ENCODE assay signal across 8 mouse cellular contexts in the genomic region with DNA sequence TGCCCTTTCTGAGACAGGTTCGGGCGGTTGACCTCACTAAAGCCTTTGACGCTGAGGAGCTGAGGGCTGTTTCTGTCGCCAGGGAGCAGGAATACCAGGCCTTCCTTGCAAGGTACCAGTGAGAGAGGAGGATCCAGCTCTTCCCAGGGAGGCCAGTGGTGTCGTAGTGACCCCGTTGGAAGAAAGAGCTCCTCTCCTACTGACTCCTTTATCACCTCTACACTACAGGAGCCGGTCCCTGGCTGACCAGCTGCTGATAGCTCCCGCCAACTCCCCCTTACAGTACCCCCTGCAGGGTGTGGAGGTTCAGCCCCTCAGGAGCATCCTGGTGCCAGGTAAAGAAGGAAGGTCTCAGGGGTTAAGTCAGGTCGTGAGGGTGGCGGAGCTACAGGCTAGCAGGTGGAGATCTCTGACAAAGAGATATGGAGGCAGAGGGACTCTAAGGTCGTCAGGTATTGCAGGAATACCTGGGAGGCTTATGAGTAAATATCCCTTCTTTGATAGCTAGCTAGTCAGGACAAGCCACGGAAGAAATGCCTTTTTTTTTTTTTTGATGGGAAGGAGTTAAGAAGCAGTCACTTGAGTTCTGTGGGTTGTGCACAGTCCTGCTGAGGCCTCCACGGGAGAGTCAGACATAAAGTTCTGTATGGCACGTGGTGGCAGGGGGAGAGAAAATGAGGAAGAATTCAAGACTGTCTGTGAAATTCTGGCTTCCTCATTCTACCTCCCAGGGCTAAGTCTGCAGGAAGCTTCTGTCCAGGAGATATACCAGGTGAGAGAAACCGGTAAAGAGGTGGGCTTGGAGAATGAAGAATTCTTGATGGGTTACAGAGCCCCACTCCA. TPM values are rescaled to one million over a fixed set of nuclear protein-coding genes. Genes with fewer than 3 reads are reported as not detected.
DNase-seq lines count a peak whose midpoint lies in the region; ATAC-seq and TF ChIP-seq lines count a peak whose summit lies in the region.

No protein-coding gene starts in this region.

- H3K27ac ChIP-seq in heart, embryonic 12.5 days (ENCODE audit: poor library complexity, severe bottlenecking), result no peak overlapping the region
- peak overlapping the region; percentile 99 for H3K27ac ChIP-seq in bone marrow, adult 2 months (ENCODE audit: control insufficient read depth, insufficient read depth, low read depth, low read length, poor library complexity)
- H3K27ac ChIP-seq in hindbrain, embryonic 14.5 days, result peak overlapping the region; percentile 95

- no peaks in the 10 kb centered on the region for H3K9me3 ChIP-seq in heart, embryonic 12.5 days (replicated peaks)
- H3K9me3 ChIP-seq in hindbrain, embryonic 14.5 days (ENCODE audit: control insufficient read depth, low read length), result no peaks in the 10 kb centered on the region
- no peaks in the 10 kb centered on the region for H3K9me3 ChIP-seq in megakaryocyte, embryonic 14.5 days

- no peak for ATAC-seq in heart, embryonic 12.5 days (ENCODE audit: insufficient number of reproducible peaks, low FRiP score)
- no peak for ATAC-seq in hindbrain, embryonic 14.5 days (ENCODE audit: low FRiP score)
- ATAC-seq in frontal cortex, adult (ENCODE audit: low TSS enrichment), result no peak

- H3K4me1 ChIP-seq in heart, embryonic 12.5 days (replicated peaks), result peaks cover 47% of the 10 kb centered on the region
- H3K4me1 ChIP-seq in bone marrow, adult 2 months (ENCODE audit: control insufficient read depth, insufficient read depth, low read length), result peaks cover 7% of the 10 kb centered on the region; the same call in 1 of the 2 replicates
- H3K4me1 ChIP-seq in hindbrain, embryonic 14.5 days (replicated peaks; ENCODE audit: control insufficient read depth, insufficient read depth, low read length), result peaks cover 23% of the 10 kb centered on the region
- H3K4me1 ChIP-seq in megakaryocyte, embryonic 14.5 days, result peaks cover 63% of the 10 kb centered on the region

- DNase-seq in heart, postnatal 25 days (ENCODE audit: low spot score), result no peak
- DNase-seq in hindbrain, embryonic 14.5 days (ENCODE audit: low spot score), result no peak
- no peak for DNase-seq in urinary bladder, postnatal 4 days (ENCODE audit: low spot score in 2 of 2)
- DNase-seq in left cerebral cortex, adult 8-10 months (ENCODE audit: low spot score in 2 of 2), result no peak

- peak overlapping the region; percentile 99 for H3K4me2 ChIP-seq in heart, embryonic 12.5 days
- peak overlapping the region; percentile 95 for H3K4me2 ChIP-seq in hindbrain, embryonic 14.5 days (replicated peaks)

- H3K36me3 ChIP-seq in heart, embryonic 12.5 days, result no peaks in the 10 kb centered on the region
- peaks cover 38% of the 10 kb centered on the region for H3K36me3 ChIP-seq in hindbrain, embryonic 14.5 days (replicated peaks; ENCODE audit: control insufficient read depth, insufficient read depth)
- H3K36me3 ChIP-seq in megakaryocyte, embryonic 14.5 days (replicated peaks; ENCODE audit: low read length), result peaks cover 46% of the 10 kb centered on the region

- H3K27me3 ChIP-seq in heart, embryonic 12.5 days (replicated peaks), result peaks cover 89% of the 10 kb centered on the region
- H3K27me3 ChIP-seq in hindbrain, embryonic 14.5 days (ENCODE audit: control insufficient read depth, insufficient read depth, low read length), result peaks cover 52% of the 10 kb centered on the region
- H3K27me3 ChIP-seq in megakaryocyte, embryonic 14.5 days (replicated peaks), result peaks cover 16% of the 10 kb centered on the region

- WGBS in heart, embryonic 12.5 days, result 18% methylated on average over 15 of the region's 15 CpGs
- WGBS in bone marrow, adult 2 months, result 18% methylated on average over 15 of the region's 15 CpGs
- WGBS in hindbrain, embryonic 14.5 days, result 22% methylated on average over 15 of the region's 15 CpGs

- H3K9ac ChIP-seq in heart, embryonic 12.5 days, result no peak overlapping the region
- peak overlapping the region; percentile 99 for H3K9ac ChIP-seq in hindbrain, embryonic 14.5 days

- intact Hi-C loops in heart, postnatal 25 days (cut with DNase I), result loop anchor here (2.0 kb wide), 1 partner anchor 44 kb away; no protein-coding TSS in a partner anchor

- TF ChIP-seq POLR2A in bone marrow, adult 2 months (IDR thresholded peaks at IDR 0.05; ENCODE audit: borderline replicate concordance, control insufficient read depth, low read depth, low read length), result no peak

- no peak for TF ChIP-seq CTCF in bone marrow, adult 2 months (IDR thresholded peaks at IDR 0.05; ENCODE audit: control insufficient read depth, insufficient read depth, low read length)

- H3K4me3 ChIP-seq in heart, embryonic 12.5 days, result peak overlapping the region; percentile 60
- H3K4me3 ChIP-seq in bone marrow, adult 2 months (replicated peaks; ENCODE audit: control insufficient read depth, low read depth, low read length), result peak overlapping the region; percentile 93
- H3K4me3 ChIP-seq in hindbrain, embryonic 14.5 days (replicated peaks; ENCODE audit: low read length), result peak overlapping the region; percentile 94
- peak overlapping the region; percentile 97 for H3K4me3 ChIP-seq in megakaryocyte, embryonic 14.5 days (replicated peaks)

RNA-seq across cellular contexts. Expression of gene B4galnt1, which starts 2.0 kb away (rescaled TPM):
- polyA plus RNA-seq in heart, embryonic 12.5 days (2016; fragmentation: Nextera tagmentation; extraction: Ambion mirVana), result 1.9 and 2.4 TPM in 2 replicates
- 1 to 10 TPM; 1.5 to 1.6 TPM for total RNA-seq in heart, postnatal 25 days (2021)
- 26.4 and 54.8 TPM in 2 replicates for polyA plus RNA-seq in bone marrow, adult 2 months (2011; ENCODE audit: insufficient read depth, insufficient read length, low replicate concordance, missing spikeins)
- 73.7 and 79.1 TPM in 2 replicates for polyA plus RNA-seq in hindbrain, embryonic 14.5 days (2014; fragmentation: Nextera tagmentation; extraction: Ambion mirVana)
- polyA plus RNA-seq in megakaryocyte, embryonic 14.5 days (2012; ENCODE audit: insufficient read depth, low replicate concordance), result 71.2 and 76.1 TPM in 2 replicates
- total RNA-seq in left cerebral cortex, adult 8-10 months (2022), result 100 to 1,000 TPM; 105 to 118 (median 112) TPM

RNA-seq across cellular contexts. Expression of gene Slc26a10, which starts 13.5 kb away (rescaled TPM):
- polyA plus RNA-seq in heart, embryonic 12.5 days (2016; fragmentation: Nextera tagmentation; extraction: Ambion mirVana), result 20.2 and 21.0 TPM in 2 replicates
- 10 to 100 TPM; 18.2 to 29.2 TPM for total RNA-seq in heart, postnatal 25 days (2021)
- polyA plus RNA-seq in bone marrow, adult 2 months (2011; ENCODE audit: insufficient read depth, insufficient read length, low replicate concordance, missing spikeins), result not detected in 2 replicates
- 0.94 and 0.99 TPM in 2 replicates for polyA plus RNA-seq in hindbrain, embryonic 14.5 days (2014; fragmentation: Nextera tagmentation; extraction: Ambion mirVana)
- polyA plus RNA-seq in megakaryocyte, embryonic 14.5 days (2012; ENCODE audit: insufficient read depth, low replicate concordance), result 0.23 and 0.76 TPM in 2 replicates
- total RNA-seq in left cerebral cortex, adult 8-10 months (2022), result 1 to 10 TPM; 5.8 to 7.4 (median 6.9) TPM

RNA-seq across cellular contexts. Expression of gene Arhgef25, which starts 22.9 kb away (rescaled TPM):
- polyA plus RNA-seq in heart, embryonic 12.5 days (2016; fragmentation: Nextera tagmentation; extraction: Ambion mirVana), result 21.3 and 23.1 TPM in 2 replicates
- total RNA-seq in heart, postnatal 25 days (2021), result 10 to 100 TPM; 10.9 to 12.7 TPM
- polyA plus RNA-seq in bone marrow, adult 2 months (2011; ENCODE audit: insufficient read depth, insufficient read length, low replicate concordance, missing spikeins), result 9.9 and 25.0 TPM in 2 replicates
- polyA plus RNA-seq in hindbrain, embryonic 14.5 days (2014; fragmentation: Nextera tagmentation; extraction: Ambion mirVana), result 23.5 and 25.5 TPM in 2 replicates
- not detected in 2 replicates for polyA plus RNA-seq in megakaryocyte, embryonic 14.5 days (2012; ENCODE audit: insufficient read depth, low replicate concordance)
- total RNA-seq in left cerebral cortex, adult 8-10 months (2022), result 100 to 1,000 TPM; 153 to 178 (median 174) TPM

RNA-seq across cellular contexts. Expression of gene Dtx3, which starts 28.5 kb away (rescaled TPM):
- 74.3 and 75.1 TPM in 2 replicates for polyA plus RNA-seq in heart, embryonic 12.5 days (2016; fragmentation: Nextera tagmentation; extraction: Ambion mirVana)
- total RNA-seq in heart, postnatal 25 days (2021), result 10 to 100 TPM; 26.3 to 28.6 TPM
- 58.4 and 78.7 TPM in 2 replicates for polyA plus RNA-seq in bone marrow, adult 2 months (2011; ENCODE audit: insufficient read depth, insufficient read length, low replicate concordance, missing spikeins)
- 223 and 231 TPM in 2 replicates for polyA plus RNA-seq in hindbrain, embryonic 14.5 days (2014; fragmentation: Nextera tagmentation; extraction: Ambion mirVana)
- polyA plus RNA-seq in megakaryocyte, embryonic 14.5 days (2012; ENCODE audit: insufficient read depth, low replicate concordance), result 51.0 and 171 TPM in 2 replicates
- total RNA-seq in left cerebral cortex, adult 8-10 months (2022), result 100 to 1,000 TPM; 211 to 218 (median 216) TPM

RNA-seq across cellular contexts. Expression of gene Pip4k2c, which starts 44.4 kb away (rescaled TPM):
- polyA plus RNA-seq in heart, embryonic 12.5 days (2016; fragmentation: Nextera tagmentation; extraction: Ambion mirVana), result 29.7 and 31.5 TPM in 2 replicates
- total RNA-seq in heart, postnatal 25 days (2021), result 10 to 100 TPM; 23.3 to 24.6 TPM
- polyA plus RNA-seq in bone marrow, adult 2 months (2011; ENCODE audit: insufficient read depth, insufficient read length, low replicate concordance, missing spikeins), result 18.1 and 24.9 TPM in 2 replicates
- polyA plus RNA-seq in hindbrain, embryonic 14.5 days (2014; fragmentation: Nextera tagmentation; extraction: Ambion mirVana), result 16.8 and 17.1 TPM in 2 replicates
- 10.4 and 19.6 TPM in 2 replicates for polyA plus RNA-seq in megakaryocyte, embryonic 14.5 days (2012; ENCODE audit: insufficient read depth, low replicate concordance)
- total RNA-seq in left cerebral cortex, adult 8-10 months (2022), result 100 to 1,000 TPM; 104 to 112 (median 106) TPM

Comparison
In these comparisons a context has a peak if more than half of its experiments do, and no peak if none do; other contexts are left out.
1. RNA of gene Slc26a10, which starts 13.5 kb away (polyA plus RNA-seq): 20.2 to 21.0 TPM in heart, embryonic 12.5 days; 0.94 to 0.99 TPM in hindbrain, embryonic 14.5 days, 0.23 to 0.76 TPM in megakaryocyte, embryonic 14.5 days and not detected in bone marrow, adult 2 months; every median in the first group is over 10 times any median in the second.
2. RNA of gene Arhgef25, which starts 22.9 kb away (polyA plus RNA-seq): 23.5 to 25.5 TPM in hindbrain, embryonic 14.5 days, 9.9 to 25.0 TPM in bone marrow, adult 2 months and 21.3 to 23.1 TPM in heart, embryonic 12.5 days; not detected in megakaryocyte, embryonic 14.5 days; every median in the first group is over 10 times any median in the second.
3. Peak in every context shown above with its lines, with median percentiles within 50 percentile points of each other: H3K4me3 ChIP-seq.